8 mouse cellular contexts compared by ENCODE assay signal in the genomic region with DNA sequence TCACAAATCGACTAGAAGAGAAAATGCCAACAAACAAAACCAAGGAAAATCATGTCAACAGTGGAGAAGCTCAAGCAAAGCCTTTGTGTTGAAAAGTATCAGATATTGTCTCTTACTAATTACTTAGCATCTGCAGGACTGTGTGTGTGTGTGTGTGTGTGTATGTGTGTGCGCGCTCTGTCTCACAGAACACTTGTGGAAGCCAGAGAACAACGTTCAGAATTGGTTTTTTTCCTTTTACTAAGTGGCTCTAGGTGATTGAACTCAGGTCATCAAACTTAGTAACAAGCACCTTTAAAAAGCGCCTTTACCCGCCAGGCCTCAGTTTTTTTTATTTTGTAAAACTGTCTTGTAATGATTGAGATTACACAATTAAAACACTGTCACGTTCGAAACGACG. TPM values are rescaled to one million over a fixed set of nuclear protein-coding genes. Genes with fewer than 3 reads are reported as not detected.
DNase-seq lines count a peak whose midpoint lies in the region; ATAC-seq and TF ChIP-seq lines count a peak whose summit lies in the region.

No protein-coding gene starts in this region.

- H3K27me3 ChIP-seq in embryonic facial prominence, embryonic 10.5 days (replicated peaks; ENCODE audit: low read depth, poor library complexity, severe bottlenecking): no peaks in the 10 kb centered on the region
- no peaks in the 10 kb centered on the region for H3K27me3 ChIP-seq in hindbrain, embryonic 13.5 days
- H3K27me3 ChIP-seq in midbrain, embryonic 15.5 days (replicated peaks): no peaks in the 10 kb centered on the region

- peak overlapping the region; percentile 99 for H3K27ac ChIP-seq in layer of hippocampus, adult 2 months
- H3K27ac ChIP-seq in embryonic facial prominence, embryonic 10.5 days (replicated peaks): peak overlapping the region; percentile 100
- H3K27ac ChIP-seq in hindbrain, embryonic 13.5 days: peak overlapping the region; percentile 98
- H3K27ac ChIP-seq in midbrain, embryonic 15.5 days: peak overlapping the region; percentile 99

- no peaks in the 10 kb centered on the region for H3K9me3 ChIP-seq in embryonic facial prominence, embryonic 10.5 days
- no peaks in the 10 kb centered on the region for H3K9me3 ChIP-seq in hindbrain, embryonic 13.5 days
- H3K9me3 ChIP-seq in midbrain, embryonic 15.5 days: no peaks in the 10 kb centered on the region

- WGBS in embryonic facial prominence, embryonic 10.5 days: 43% methylated on average over 10 of the region's 10 CpGs
- 33% methylated on average over 10 of the region's 10 CpGs for WGBS in hindbrain, embryonic 13.5 days
- 34% methylated on average over 10 of the region's 10 CpGs for WGBS in midbrain, embryonic 15.5 days

- TF ChIP-seq CTCF in layer of hippocampus, adult 2 months (conservative IDR thresholded peaks at IDR 0.05): no peak

- H3K9ac ChIP-seq in hindbrain, embryonic 13.5 days: peak overlapping the region; percentile 94
- H3K9ac ChIP-seq in midbrain, embryonic 15.5 days: peak overlapping the region; percentile 41; the same call in 1 of the 2 replicates

- H3K4me3 ChIP-seq in layer of hippocampus, adult 2 months: peak overlapping the region; percentile 90
- peak overlapping the region; percentile 86 for H3K4me3 ChIP-seq in embryonic facial prominence, embryonic 10.5 days
- peak overlapping the region; percentile 68 for H3K4me3 ChIP-seq in hindbrain, embryonic 13.5 days
- peak overlapping the region; percentile 83 for H3K4me3 ChIP-seq in midbrain, embryonic 15.5 days

- ATAC-seq in hindbrain, embryonic 13.5 days (ENCODE audit: low FRiP score): peak; percentile 40; the same call in 1 of the 2 replicates
- peak; percentile 63 for ATAC-seq in midbrain, embryonic 15.5 days (replicated peaks)

- H3K36me3 ChIP-seq in embryonic facial prominence, embryonic 10.5 days (replicated peaks): peaks cover 33% of the 10 kb centered on the region
- peaks cover 31% of the 10 kb centered on the region for H3K36me3 ChIP-seq in hindbrain, embryonic 13.5 days
- H3K36me3 ChIP-seq in midbrain, embryonic 15.5 days (replicated peaks): peaks cover 27% of the 10 kb centered on the region

- peaks cover 4% of the 10 kb centered on the region; the same call in 1 of the 2 replicates for H3K4me1 ChIP-seq in embryonic facial prominence, embryonic 10.5 days
- H3K4me1 ChIP-seq in hindbrain, embryonic 13.5 days (replicated peaks): peaks cover 13% of the 10 kb centered on the region
- peaks cover 15% of the 10 kb centered on the region for H3K4me1 ChIP-seq in midbrain, embryonic 15.5 days

- peak in 1 of 2 experiments; percentile 17 for DNase-seq in layer of hippocampus, adult 2 months (ENCODE audit: low spot score in 2 of 2)
- DNase-seq in layer of hippocampus, adult 8-10 months (ENCODE audit: low spot score in 2 of 2): no peak
- DNase-seq in embryonic facial prominence, embryonic 10.5 days (ENCODE audit: low spot score): no peak
- DNase-seq in testis, postnatal 10 days (ENCODE audit: low spot score): no peak
- DNase-seq in gastrocnemius, postnatal 4 days (ENCODE audit: low spot score in 2 of 2): no peak
- DNase-seq in c-Kit-positive CD71-positive TER-119-positive erythroid progenitor cells, embryonic 14.5 days (ENCODE audit: low spot score): no peak

- peak overlapping the region; percentile 76 for H3K4me2 ChIP-seq in hindbrain, embryonic 13.5 days
- peak overlapping the region; percentile 69 for H3K4me2 ChIP-seq in midbrain, embryonic 15.5 days

RNA-seq across cellular contexts. Expression of gene Smarcad1, which starts 0.5 kb away (rescaled TPM):
- 10 to 100 TPM; 40.4 to 50.3 TPM for total RNA-seq in layer of hippocampus, adult 2 months (2021)
- 10 to 100 TPM; 35.1 to 47.1 (median 41.9) TPM for total RNA-seq in layer of hippocampus, adult 8-10 months (2022)
- 112 and 122 TPM in 2 replicates for polyA plus RNA-seq in embryonic facial prominence, embryonic 10.5 days (2016; fragmentation: Nextera tagmentation; extraction: Ambion mirVana)
- 98.8 and 101 TPM in 2 replicates for polyA plus RNA-seq in hindbrain, embryonic 13.5 days (2015; fragmentation: Nextera tagmentation; extraction: Ambion mirVana)
- polyA plus RNA-seq in midbrain, embryonic 15.5 days (2015; fragmentation: Nextera tagmentation; extraction: Ambion mirVana): 64.1 and 71.4 TPM in 2 replicates
- 10 to 100 TPM; 29.7 to 36.4 TPM for total RNA-seq in gastrocnemius, postnatal 4 days (2021)
